Mouse (Mus musculus) E14TG2a.4 (cell line): ENCODE results near the gene Umad1.

Experiments
- CTCF ChIP-seq: conservative IDR thresholded peaks from 2 replicates; pipeline ENCODE4 v1.5.1; 2014; ENCODE audit warnings: low read length
- NANOG ChIP-seq: IDR thresholded peaks from 2 replicates; pipeline ENCODE4 v1.6.1; 2014; ENCODE audit warnings: borderline replicate concordance, low read length, mixed read lengths
- POU5F1 ChIP-seq: IDR thresholded peaks from 2 replicates; pipeline ENCODE4 v1.6.1; 2014; ENCODE audit warnings: low read length, borderline replicate concordance

DNA sequence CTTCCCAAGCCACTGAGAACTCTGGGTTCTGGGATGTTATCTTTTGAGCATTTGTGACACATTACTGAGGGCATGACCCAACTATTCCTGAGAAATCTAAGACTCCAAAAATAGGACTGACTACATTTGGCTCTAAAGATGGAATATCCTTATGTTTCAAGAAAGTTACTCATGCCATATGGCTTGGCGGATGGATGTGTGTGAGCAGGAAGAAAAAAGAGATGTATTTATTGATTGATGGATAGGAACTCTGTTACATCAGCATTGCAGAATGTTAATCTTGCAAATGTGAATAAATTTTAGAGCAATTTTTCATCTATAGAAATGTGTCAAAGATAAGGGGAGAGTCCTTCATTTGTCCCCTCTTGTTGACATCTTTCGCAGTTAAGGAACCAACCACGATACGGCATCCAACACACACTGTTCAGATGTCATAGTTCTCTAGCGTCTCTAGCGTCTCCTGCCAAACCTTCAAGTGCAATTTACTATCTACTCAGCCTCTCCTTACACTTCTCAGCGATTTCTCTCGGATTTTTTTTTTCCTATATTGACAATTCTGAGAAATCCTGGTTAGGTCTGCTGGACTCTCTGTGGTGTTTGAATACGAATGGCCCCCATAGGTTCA, 171.6 kb downstream of the Umad1 start:
- TF ChIP-seq CTCF (no peak), NANOG (no peak), POU5F1 (no peak)
